Comparison of ENCODE assay signal across 8 mouse cellular contexts in genomic region chr11:75537491-75538183, GRCm38 (mm10). TPM values are rescaled to one million over a fixed set of nuclear protein-coding genes. Genes with fewer than 3 reads are reported as not detected.
A peak's percentile ranks its signal among the peaks of the same experiment; 100 is the strongest.
DNase-seq lines count a peak whose midpoint lies in the region; ATAC-seq and TF ChIP-seq lines count a peak whose summit lies in the region.

No protein-coding gene starts in this region.

- H3K9me3 ChIP-seq in heart, embryonic 13.5 days = no peaks in the 10 kb centered on the region
- no peaks in the 10 kb centered on the region for H3K9me3 ChIP-seq in limb, embryonic 14.5 days (ENCODE audit: control insufficient read depth, low read length)
- no peaks in the 10 kb centered on the region for H3K9me3 ChIP-seq in stomach, embryonic 16.5 days (replicated peaks; ENCODE audit: control insufficient read depth, low read length)

- H3K9ac ChIP-seq in heart, embryonic 13.5 days = no peak overlapping the region
- H3K9ac ChIP-seq in limb, embryonic 14.5 days (ENCODE audit: low read depth, low read length, severe bottlenecking) = peak overlapping the region; percentile 5; the same call in 1 of the 2 replicates
- H3K9ac ChIP-seq in stomach, embryonic 16.5 days (ENCODE audit: low read length) = no peak overlapping the region

- 0 out of 2 replicates have a peak, but pooled peaks cover 6% of the 10 kb centered on the region for H3K27me3 ChIP-seq in heart, embryonic 13.5 days (replicated peaks)
- no peaks in the 10 kb centered on the region for H3K27me3 ChIP-seq in limb, embryonic 14.5 days (ENCODE audit: control insufficient read depth, insufficient read depth, low read length)
- no peaks in the 10 kb centered on the region for H3K27me3 ChIP-seq in stomach, embryonic 16.5 days (ENCODE audit: control insufficient read depth, insufficient read depth, low read length)

- TF ChIP-seq POLR2A in limb, embryonic 14.5 days (IDR thresholded peaks at IDR 0.05; ENCODE audit: borderline replicate concordance, extremely low read depth, insufficient read depth, insufficient read length) = no peak

- intact Hi-C loops in gastrocnemius, postnatal 14 days (cut with DNase I; ENCODE audit: low total_unique reads) = loop anchor here (2.0 kb wide), 1 partner anchor 35 kb away; no protein-coding TSS in a partner anchor

- no peak overlapping the region for H3K4me3 ChIP-seq in heart, embryonic 13.5 days
- H3K4me3 ChIP-seq in limb, embryonic 14.5 days (replicated peaks; ENCODE audit: low read length) = no peak overlapping the region
- H3K4me3 ChIP-seq in stomach, embryonic 16.5 days (replicated peaks; ENCODE audit: low read length) = no peak overlapping the region

- DNase-seq in gastrocnemius, postnatal 14 days = peak; percentile 32
- DNase-seq in gastrocnemius, adult 18-20 months (ENCODE audit: low spot score) = no peak
- peak; percentile 58 for DNase-seq in T-cell, adult 2 months (ENCODE audit: low spot score)
- no peak for DNase-seq in limb, embryonic 14.5 days (ENCODE audit: low spot score)
- DNase-seq in frontal cortex, adult 2 months (ENCODE audit: extremely low spot score in 1 of 2, low spot score in 1 of 2) = no peak
- DNase-seq in right cerebral cortex, postnatal 10 days (ENCODE audit: low spot score in 2 of 2) = no peak

- H3K27ac ChIP-seq in heart, embryonic 13.5 days (replicated peaks) = 0 out of 2 replicates have a peak overlapping the region, but pooled peaks have one; percentile 26
- H3K27ac ChIP-seq in limb, embryonic 14.5 days (replicated peaks; ENCODE audit: low read depth, low read length) = no peak overlapping the region
- H3K27ac ChIP-seq in stomach, embryonic 16.5 days (ENCODE audit: low read length) = 0 out of 2 replicates have a peak overlapping the region, but pooled peaks have one; percentile 3

- no peak for ATAC-seq in heart, embryonic 13.5 days (ENCODE audit: extremely low read depth, insufficient number of reproducible peaks, low FRiP score, low TSS enrichment)
- no peak for ATAC-seq in limb, embryonic 14.5 days (ENCODE audit: low FRiP score, low read depth)
- ATAC-seq in stomach, embryonic 16.5 days (ENCODE audit: insufficient read depth, low FRiP score) = peak; percentile 39; the same call in 1 of the 2 replicates

- peaks cover 48% of the 10 kb centered on the region for H3K4me1 ChIP-seq in heart, embryonic 13.5 days
- H3K4me1 ChIP-seq in limb, embryonic 14.5 days (ENCODE audit: control insufficient read depth, insufficient read depth, low read length) = peaks cover 2% of the 10 kb centered on the region; the same call in 1 of the 2 replicates
- H3K4me1 ChIP-seq in stomach, embryonic 16.5 days (ENCODE audit: control insufficient read depth, insufficient read depth, low read length) = peaks cover 4% of the 10 kb centered on the region

- no peak overlapping the region for H3K4me2 ChIP-seq in heart, embryonic 13.5 days
- H3K4me2 ChIP-seq in limb, embryonic 14.5 days (replicated peaks; ENCODE audit: low read depth, low read length, severe bottlenecking) = no peak overlapping the region
- no peak overlapping the region for H3K4me2 ChIP-seq in stomach, embryonic 16.5 days (ENCODE audit: low read depth, low read length)

- no peaks in the 10 kb centered on the region for H3K36me3 ChIP-seq in heart, embryonic 13.5 days
- H3K36me3 ChIP-seq in limb, embryonic 14.5 days (ENCODE audit: control insufficient read depth, insufficient read depth, low read length) = no peaks in the 10 kb centered on the region
- H3K36me3 ChIP-seq in stomach, embryonic 16.5 days (ENCODE audit: control insufficient read depth, insufficient read depth, low read length) = no peaks in the 10 kb centered on the region

- 51% methylated on average over 11 of the region's 11 CpGs for WGBS in heart, embryonic 13.5 days
- 53% methylated on average over 11 of the region's 11 CpGs for WGBS in limb, embryonic 14.5 days
- WGBS in stomach, embryonic 16.5 days = 52% methylated on average over 11 of the region's 11 CpGs

RNA-seq across cellular contexts. Expression of gene Slc43a2, which starts 6.1 kb away (rescaled TPM):
- total RNA-seq in gastrocnemius, postnatal 14 days (2021) = 10 to 100 TPM; 25.3 to 30.8 TPM
- total RNA-seq in gastrocnemius, adult 18-20 months (2021) = 10 to 100 TPM; 24.0 to 32.2 TPM
- 3.2 and 3.6 TPM in 2 replicates for polyA plus RNA-seq in heart, embryonic 13.5 days (2015; fragmentation: Nextera tagmentation; extraction: Ambion mirVana)
- polyA plus RNA-seq in limb, embryonic 14.5 days (2012; rRNA removed) = 5.8 and 6.8 TPM in 2 replicates
- 3.5 and 3.8 TPM in 2 replicates for polyA plus RNA-seq in limb, embryonic 14.5 days (2014; fragmentation: Nextera tagmentation; extraction: Ambion mirVana)
- 4.1 and 5.0 TPM in 2 replicates for polyA plus RNA-seq in stomach, embryonic 16.5 days (2015; fragmentation: Nextera tagmentation; extraction: Ambion mirVana)
- polyA plus RNA-seq in frontal cortex, adult 2 months (2012; rRNA removed) = 26.7 and 26.9 TPM in 2 replicates

RNA-seq across cellular contexts. Expression of gene Scarf1, which starts 24.3 kb away (rescaled TPM):
- total RNA-seq in gastrocnemius, postnatal 14 days (2021) = 1 to 10 TPM; 7.1 to 7.2 TPM
- total RNA-seq in gastrocnemius, adult 18-20 months (2021) = 1 to 10 TPM; 2.4 to 3.3 TPM
- polyA plus RNA-seq in heart, embryonic 13.5 days (2015; fragmentation: Nextera tagmentation; extraction: Ambion mirVana) = 12.9 and 13.2 TPM in 2 replicates
- polyA plus RNA-seq in limb, embryonic 14.5 days (2012; rRNA removed) = 8.5 and 11.2 TPM in 2 replicates
- polyA plus RNA-seq in limb, embryonic 14.5 days (2014; fragmentation: Nextera tagmentation; extraction: Ambion mirVana) = 5.4 and 6.0 TPM in 2 replicates
- polyA plus RNA-seq in stomach, embryonic 16.5 days (2015; fragmentation: Nextera tagmentation; extraction: Ambion mirVana) = 6.2 and 6.7 TPM in 2 replicates
- 3.3 and 4.1 TPM in 2 replicates for polyA plus RNA-seq in frontal cortex, adult 2 months (2012; rRNA removed)

RNA-seq across cellular contexts. Expression of gene Rilp, which starts 27.7 kb away (rescaled TPM):
- total RNA-seq in gastrocnemius, postnatal 14 days (2021) = 10 to 100 TPM; 40.5 to 41.3 TPM
- total RNA-seq in gastrocnemius, adult 18-20 months (2021) = 10 to 100 TPM; 31.5 to 32.4 TPM
- 3.4 TPM in 2 replicates for polyA plus RNA-seq in heart, embryonic 13.5 days (2015; fragmentation: Nextera tagmentation; extraction: Ambion mirVana)
- polyA plus RNA-seq in limb, embryonic 14.5 days (2012; rRNA removed) = 0.98 and 0.99 TPM in 2 replicates
- 0.36 and 0.58 TPM in 2 replicates for polyA plus RNA-seq in limb, embryonic 14.5 days (2014; fragmentation: Nextera tagmentation; extraction: Ambion mirVana)
- polyA plus RNA-seq in stomach, embryonic 16.5 days (2015; fragmentation: Nextera tagmentation; extraction: Ambion mirVana) = 1.4 and 1.7 TPM in 2 replicates
- polyA plus RNA-seq in frontal cortex, adult 2 months (2012; rRNA removed) = 2.0 and 2.9 TPM in 2 replicates

RNA-seq across cellular contexts. Expression of gene Pitpna, which starts 50.3 kb away (rescaled TPM):
- 100 to 1,000 TPM; 176 to 185 TPM for total RNA-seq in gastrocnemius, postnatal 14 days (2021)
- total RNA-seq in gastrocnemius, adult 18-20 months (2021) = 100 to 1,000 TPM; 168 to 172 TPM
- polyA plus RNA-seq in heart, embryonic 13.5 days (2015; fragmentation: Nextera tagmentation; extraction: Ambion mirVana) = 54.4 and 56.7 TPM in 2 replicates
- polyA plus RNA-seq in limb, embryonic 14.5 days (2012; rRNA removed) = 75.7 and 80.3 TPM in 2 replicates
- polyA plus RNA-seq in limb, embryonic 14.5 days (2014; fragmentation: Nextera tagmentation; extraction: Ambion mirVana) = 78.6 and 80.4 TPM in 2 replicates
- polyA plus RNA-seq in stomach, embryonic 16.5 days (2015; fragmentation: Nextera tagmentation; extraction: Ambion mirVana) = 59.1 and 63.1 TPM in 2 replicates
- 221 and 251 TPM in 2 replicates for polyA plus RNA-seq in frontal cortex, adult 2 months (2012; rRNA removed)

RNA-seq across cellular contexts. Expression of gene Prpf8, which starts 51.0 kb away (rescaled TPM):
- total RNA-seq in gastrocnemius, postnatal 14 days (2021) = 10 to 100 TPM; 64.9 to 68.5 TPM
- total RNA-seq in gastrocnemius, adult 18-20 months (2021) = 10 to 100 TPM; 70.1 to 70.9 TPM
- polyA plus RNA-seq in heart, embryonic 13.5 days (2015; fragmentation: Nextera tagmentation; extraction: Ambion mirVana) = 31.6 and 32.1 TPM in 2 replicates
- polyA plus RNA-seq in limb, embryonic 14.5 days (2012; rRNA removed) = 123 and 136 TPM in 2 replicates
- 85.9 and 92.5 TPM in 2 replicates for polyA plus RNA-seq in limb, embryonic 14.5 days (2014; fragmentation: Nextera tagmentation; extraction: Ambion mirVana)
- polyA plus RNA-seq in stomach, embryonic 16.5 days (2015; fragmentation: Nextera tagmentation; extraction: Ambion mirVana) = 42.4 and 43.8 TPM in 2 replicates
- 86.2 and 95.8 TPM in 2 replicates for polyA plus RNA-seq in frontal cortex, adult 2 months (2012; rRNA removed)

Comparison
In these comparisons a context has a peak if more than half of its experiments do, and no peak if none do; other contexts are left out.
1. DNase-seq: peak in gastrocnemius, postnatal 14 days (single experiment) and T-cell, adult 2 months (single experiment); none in gastrocnemius, adult 18-20 months (single experiment), limb, embryonic 14.5 days (single experiment), frontal cortex, adult 2 months (0 of 2) and right cerebral cortex, postnatal 10 days (0 of 2).